Mouse (Mus musculus) thymus, adult 2 months (tissue): ENCODE results near the gene Gstp2.

ENCODE experiments used
- CTCF ChIP-seq: fragments of 200-500 bp; IDR thresholded peaks from 2 replicates; pipeline ENCODE4 v1.5.1; 2012; ENCODE audit warnings: mild to moderate bottlenecking, control low read depth, low read length, moderate library complexity, borderline replicate concordance; ENCODE audit not compliant: control insufficient read depth, poor library complexity, insufficient read depth; ENCODE audit errors: extremely low read depth
- POLR2A ChIP-seq: fragments of 200-500 bp; IDR thresholded peaks from 2 replicates; pipeline ENCODE4 v1.6.1; 2012; ENCODE audit warnings: mild to moderate bottlenecking, low read length, control low read depth, moderate library complexity; ENCODE audit not compliant: control insufficient read depth, poor library complexity, insufficient read depth; ENCODE audit errors: extremely low read depth

DNA sequence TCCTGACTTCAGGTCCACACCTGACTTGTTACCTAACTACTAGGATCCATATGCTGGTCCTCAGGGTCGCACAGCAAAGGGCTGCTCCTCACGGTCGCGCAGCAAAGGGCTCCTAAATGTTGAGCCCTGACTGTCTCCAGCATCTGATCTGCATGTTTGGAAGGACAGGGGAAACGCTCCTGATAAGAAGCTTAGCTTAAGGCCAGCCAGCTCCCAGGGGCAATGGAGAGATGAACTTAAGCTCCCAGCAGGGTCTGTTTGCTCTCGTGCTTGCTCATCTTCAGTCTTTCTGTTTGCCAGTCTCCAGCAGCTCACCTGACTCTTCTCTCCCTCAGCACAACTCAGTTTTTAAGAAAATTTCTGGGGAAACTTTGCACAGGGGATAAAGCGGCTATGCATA is 13.2 kb downstream of the Gstp2 start:
- TF ChIP-seq POLR2A (no peak), CTCF (no peak)
